Mouse (Mus musculus) heart, embryonic 13.5 days (tissue): ENCODE data around the gene Camkmt. TPM values are rescaled to one million over a fixed set of nuclear protein-coding genes. Genes with fewer than 3 reads are reported as not detected.
A peak's percentile ranks its signal among the peaks of the same experiment; 100 is the strongest.

Experiments
- ATAC-seq: fragments of 200-750 bp; cut with Nextera tagmentation; 2 replicates; pipeline ENCODE4 v1.8.0; 2017; ENCODE audit warnings: moderate TSS enrichment; ENCODE audit not compliant: insufficient number of reproducible peaks, low FRiP score, low TSS enrichment; ENCODE audit errors: extremely low read depth
- H3K27ac ChIP-seq: fragments of 300-500 bp; sonication (generic); replicated peaks from 2 replicates; pipeline ENCODE4 v1.5.1; 2015; ENCODE audit warnings: moderate library complexity, mild to moderate bottlenecking, inconsistent platforms
- H3K27me3 ChIP-seq: fragments of 300-500 bp; sonication (generic); replicated peaks from 2 replicates; pipeline ENCODE4 v1.6.1; 2015; ENCODE audit warnings: mild to moderate bottlenecking, inconsistent platforms
- H3K36me3 ChIP-seq: fragments of 300-500 bp; sonication (generic); 2 replicates; pipeline ENCODE4 v1.6.1; 2015; ENCODE audit warnings: mild to moderate bottlenecking, inconsistent platforms
- H3K4me1 ChIP-seq: fragments of 300-500 bp; sonication (generic); 2 replicates; pipeline ENCODE4 v1.6.1; 2015; ENCODE audit warnings: inconsistent platforms
- H3K4me2 ChIP-seq: fragments of 300-500 bp; sonication (generic); 2 replicates; pipeline ENCODE4 v1.6.1; 2015; ENCODE audit warnings: inconsistent platforms, mild to moderate bottlenecking, moderate library complexity
- H3K4me3 ChIP-seq: fragments of 300-500 bp; sonication (generic); 2 replicates; pipeline ENCODE4 v1.5.1; 2015; ENCODE audit warnings: moderate library complexity, mild to moderate bottlenecking, inconsistent platforms
- H3K9ac ChIP-seq: fragments of 300-500 bp; sonication (generic); 2 replicates; pipeline ENCODE4 v1.6.1; 2015; ENCODE audit warnings: inconsistent platforms, mild to moderate bottlenecking, moderate library complexity
- H3K9me3 ChIP-seq: fragments of 300-500 bp; sonication (generic); 2 replicates; pipeline ENCODE4 v1.6.1; 2016; ENCODE audit warnings: inconsistent platforms
- WGBS: fragments of 180-500 bp; shearing (Covaris S2); methylation state at CpG from one replicate; pipeline ENCODE4 v1.1.7; 2015; ENCODE audit warnings: mixed read lengths; 5-methylcytosine and 5-hydroxymethylcytosine counted together
- polyA plus RNA-seq: library from polyadenylated mRNA; unstranded; fragments of >200 nt; fragmentation: Nextera tagmentation; extraction: Ambion mirVana; gene quantifications from 2 replicates; pipeline ENCODE4 v1.2.1, GENCODE M21; 2015

The Camkmt gene
- polyA plus RNA-seq, 1 experiment from 2014 or later, result 6.5 TPM

DNA sequence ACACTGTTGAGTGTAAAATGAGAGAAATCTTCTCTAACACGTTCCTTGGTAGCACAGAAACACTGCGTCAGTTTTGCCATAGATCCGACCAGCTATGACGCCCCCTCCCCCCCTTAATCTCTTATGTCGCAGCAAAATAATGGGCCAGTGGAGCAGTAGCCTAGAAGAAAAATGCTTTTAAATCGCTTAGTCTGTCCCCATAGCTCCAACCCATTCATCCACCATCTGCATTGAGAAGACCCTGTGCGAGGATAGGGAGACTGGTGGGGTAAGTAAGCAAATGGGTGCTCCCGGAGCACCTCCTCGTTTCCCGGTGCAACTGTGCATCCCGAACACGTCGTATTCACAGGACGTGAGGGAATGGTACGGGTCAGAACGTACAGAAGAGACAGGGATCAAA is 731 bp upstream of the Camkmt start:
- Histone ChIP-seq H3K36me3 (no peaks in the 10 kb centered on the region), H3K9ac (peak overlapping the region; percentile 90), H3K27ac (peak overlapping the region; percentile 77), H3K27me3 (no peaks in the 10 kb centered on the region), H3K4me2 (peak overlapping the region; percentile 93), H3K4me1 (peaks cover 51% of the 10 kb centered on the region), H3K9me3 (no peaks in the 10 kb centered on the region), H3K4me3 (peak overlapping the region; percentile 98)
- WGBS, result under 1% methylated on average over 16 of the region's 16 CpGs
- ATAC-seq, result no peak

- Histone ChIP-seq H3K4me1 (peaks cover 34% of the 10 kb centered on the region), H3K9me3 (no peaks in the 10 kb centered on the region), H3K27ac (no peak overlapping the region), H3K4me2 (peak overlapping the region; percentile 93), H3K4me3 (peak overlapping the region; percentile 98), H3K27me3 (no peaks in the 10 kb centered on the region), H3K9ac (peak overlapping the region; percentile 87; the same call in 1 of the 2 replicates), H3K36me3 (no peaks in the 10 kb centered on the region)
- WGBS, result 84% methylated on average over 6 of the region's 6 CpGs
- ATAC-seq, result no peak
Measured at GRCm38 (mm10) chr17:85091762-85092161, 1.4 kb downstream of the Camkmt start.

DNA sequence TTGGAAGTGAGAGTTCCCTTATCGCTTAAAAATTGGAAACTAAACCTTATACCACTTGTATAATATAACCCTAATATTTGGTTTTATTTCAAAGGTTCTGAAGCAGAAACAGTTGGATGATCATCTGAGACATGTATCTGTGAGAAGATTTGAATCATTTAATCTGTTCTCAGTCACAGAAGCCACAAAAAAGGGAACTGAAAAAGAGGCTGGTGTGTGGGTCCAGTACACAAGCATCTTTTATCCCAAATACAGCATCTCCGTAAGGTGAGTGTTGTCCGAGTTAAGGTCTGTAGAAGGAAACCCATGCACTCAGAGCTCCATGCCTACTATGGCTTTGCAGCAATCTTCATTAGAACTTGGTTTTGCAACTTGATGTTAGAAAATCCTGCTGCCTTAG is 6.0 kb downstream of the Camkmt start:
- peaks cover 8% of the 10 kb centered on the region for H3K4me1 ChIP-seq
- no peak overlapping the region for H3K9ac ChIP-seq
- no peak for ATAC-seq
- no peak overlapping the region for H3K4me2 ChIP-seq
- no peak overlapping the region for H3K27ac ChIP-seq
- H3K4me3 ChIP-seq, result no peak overlapping the region
- WGBS, result 83% methylated on average over 3 of the region's 3 CpGs
- H3K27me3 ChIP-seq, result no peaks in the 10 kb centered on the region
- H3K9me3 ChIP-seq, result peaks cover 17% of the 10 kb centered on the region
- H3K36me3 ChIP-seq, result peaks cover 25% of the 10 kb centered on the region

- WGBS, result 86% methylated on average over 7 of the region's 7 CpGs
- no peak overlapping the region for H3K4me3 ChIP-seq
- H3K4me1 ChIP-seq, result no peaks in the 10 kb centered on the region
- ATAC-seq, result peak; percentile 37; the same call in 1 of the 2 replicates
- H3K9me3 ChIP-seq, result peaks cover 17% of the 10 kb centered on the region
- no peaks in the 10 kb centered on the region for H3K27me3 ChIP-seq
- no peak overlapping the region for H3K27ac ChIP-seq
- no peak overlapping the region for H3K4me2 ChIP-seq
- H3K36me3 ChIP-seq, result peaks cover 25% of the 10 kb centered on the region
- H3K9ac ChIP-seq, result no peak overlapping the region
Measured at GRCm38 (mm10) chr17:85098677-85099323, 8.4 kb downstream of the Camkmt start.

GRCm38 (mm10) chr17:85100232-85100631 is 9.9 kb downstream of the Camkmt start:
- WGBS, result 89% methylated on average over 3 of the region's 3 CpGs
- Histone ChIP-seq H3K9me3 (peaks cover 17% of the 10 kb centered on the region), H3K9ac (no peak overlapping the region), H3K4me1 (no peaks in the 10 kb centered on the region), H3K4me3 (no peak overlapping the region), H3K4me2 (no peak overlapping the region), H3K27me3 (no peaks in the 10 kb centered on the region), H3K27ac (no peak overlapping the region), H3K36me3 (peaks cover 25% of the 10 kb centered on the region)
- ATAC-seq, result no peak

DNA sequence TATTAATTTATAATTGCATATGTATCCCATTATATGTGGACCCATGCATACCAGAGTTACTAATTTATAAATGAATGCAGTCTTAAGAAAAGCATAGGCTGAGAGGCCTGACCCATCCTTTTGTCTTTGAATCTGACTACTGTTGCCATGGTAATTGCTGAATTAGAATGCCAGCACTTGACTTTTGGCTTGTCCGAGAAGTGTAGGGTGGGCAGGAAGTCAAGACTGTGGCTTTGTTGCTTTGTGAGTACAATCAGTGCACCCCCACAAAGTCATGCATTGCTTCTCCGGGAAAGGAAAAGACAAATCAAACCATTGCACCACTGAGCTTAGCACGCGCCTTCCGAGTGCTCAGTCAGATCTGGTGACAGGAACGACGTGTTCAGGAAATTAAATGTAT is 11.4 kb downstream of the Camkmt start:
- ATAC-seq, result no peak
- Histone ChIP-seq H3K4me3 (no peak overlapping the region), H3K27me3 (no peaks in the 10 kb centered on the region), H3K4me2 (no peak overlapping the region), H3K27ac (no peak overlapping the region), H3K36me3 (peaks cover 25% of the 10 kb centered on the region), H3K4me1 (no peaks in the 10 kb centered on the region), H3K9me3 (peaks cover 17% of the 10 kb centered on the region), H3K9ac (no peak overlapping the region)
- WGBS, result 85% methylated on average over 7 of the region's 7 CpGs

- peaks cover 12% of the 10 kb centered on the region for H3K36me3 ChIP-seq
- no peak for ATAC-seq
- peaks cover 9% of the 10 kb centered on the region for H3K9me3 ChIP-seq
- no peak overlapping the region for H3K4me3 ChIP-seq
- H3K4me1 ChIP-seq, result no peaks in the 10 kb centered on the region
- H3K27ac ChIP-seq, result no peak overlapping the region
- no peaks in the 10 kb centered on the region for H3K27me3 ChIP-seq
- no peak overlapping the region for H3K9ac ChIP-seq
- H3K4me2 ChIP-seq, result no peak overlapping the region
- 31% methylated on average over 2 of the region's 2 CpGs for WGBS
Measured at GRCm38 (mm10) chr17:85103310-85103709, 13.0 kb downstream of the Camkmt start.

DNA sequence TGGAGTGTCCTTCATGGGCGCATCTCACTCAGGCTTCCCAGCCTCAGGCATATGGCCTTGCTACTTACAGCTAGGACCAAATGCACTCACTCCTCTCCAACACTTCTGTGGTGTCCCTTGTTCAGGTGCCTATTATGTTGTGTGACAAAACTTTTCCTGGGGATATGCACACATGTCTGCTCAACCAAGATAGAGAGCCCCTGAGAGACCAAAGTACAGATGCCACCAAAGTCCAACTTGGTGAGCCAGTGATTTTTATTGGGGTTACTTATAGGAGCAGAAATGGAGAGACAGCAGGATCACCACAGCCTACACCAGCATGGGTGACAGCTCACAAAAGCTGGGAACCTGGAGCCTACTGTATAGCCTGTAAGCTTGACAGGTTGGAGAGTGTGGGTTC is 20.3 kb downstream of the Camkmt start:
- Histone ChIP-seq H3K4me3 (no peak overlapping the region), H3K9ac (no peak overlapping the region), H3K27ac (no peak overlapping the region), H3K9me3 (no peaks in the 10 kb centered on the region), H3K27me3 (no peaks in the 10 kb centered on the region), H3K36me3 (no peaks in the 10 kb centered on the region), H3K4me2 (no peak overlapping the region), H3K4me1 (no peaks in the 10 kb centered on the region)
- 82% methylated on average over 1 of the region's 1 CpGs for WGBS
- ATAC-seq, result no peak

- Histone ChIP-seq H3K36me3 (no peaks in the 10 kb centered on the region), H3K27me3 (no peaks in the 10 kb centered on the region), H3K4me2 (no peak overlapping the region), H3K4me3 (no peak overlapping the region), H3K9me3 (no peaks in the 10 kb centered on the region), H3K27ac (no peak overlapping the region), H3K4me1 (no peaks in the 10 kb centered on the region), H3K9ac (no peak overlapping the region)
- 76% methylated on average over 8 of the region's 8 CpGs for WGBS
- no peak for ATAC-seq
Measured at GRCm38 (mm10) chr17:85113441-85113840, 23.1 kb downstream of the Camkmt start.

- Histone ChIP-seq H3K4me3 (no peak overlapping the region), H3K4me2 (no peak overlapping the region), H3K9ac (no peak overlapping the region), H3K27ac (no peak overlapping the region), H3K27me3 (no peaks in the 10 kb centered on the region), H3K36me3 (no peaks in the 10 kb centered on the region), H3K9me3 (no peaks in the 10 kb centered on the region), H3K4me1 (peaks cover 18% of the 10 kb centered on the region)
- WGBS, result 28% methylated on average over 4 of the region's 4 CpGs
- ATAC-seq, result no peak
Measured at GRCm38 (mm10) chr17:85116643-85117042, 26.3 kb downstream of the Camkmt start.

DNA sequence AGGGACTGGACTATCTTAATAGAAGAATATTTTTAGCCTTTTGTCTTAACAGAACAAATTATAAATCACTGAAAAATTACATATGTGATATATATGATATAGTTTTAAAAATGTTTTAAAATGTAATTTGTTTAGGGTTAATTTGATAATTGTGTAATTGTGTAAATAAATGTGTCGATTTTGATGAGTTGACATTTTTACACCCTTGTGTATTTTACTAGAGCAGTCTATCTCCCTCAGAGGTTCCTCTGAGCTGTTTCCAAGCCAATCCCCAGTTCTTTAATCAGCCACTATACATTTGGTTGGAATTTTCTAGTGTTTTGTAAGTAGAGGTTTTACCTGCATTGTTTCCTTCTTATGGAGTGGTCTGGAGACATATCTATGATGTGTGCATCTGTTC is 48.0 kb downstream of the Camkmt start:
- ATAC-seq, result no peak

DNA sequence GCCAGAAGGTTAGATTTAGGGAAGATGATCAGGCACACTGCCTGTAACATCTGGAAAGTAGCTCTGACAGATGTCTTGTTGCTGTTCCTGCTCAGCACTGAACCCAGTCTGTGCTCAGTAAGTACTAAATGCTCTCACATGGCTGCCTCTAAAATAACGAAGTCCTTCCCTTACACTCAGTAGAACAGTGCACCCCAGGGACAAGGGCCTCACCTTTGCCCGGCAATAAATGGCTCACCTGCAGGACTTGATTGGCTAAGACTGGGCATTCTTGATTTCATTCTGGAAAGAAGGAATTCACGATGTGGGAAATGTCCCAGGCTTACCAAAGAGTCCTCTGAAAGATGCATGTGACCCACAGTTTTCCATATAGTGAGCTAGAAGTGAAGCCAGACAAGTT is 51.3 kb downstream of the Camkmt start:
- no peaks in the 10 kb centered on the region for H3K27me3 ChIP-seq
- no peaks in the 10 kb centered on the region for H3K9me3 ChIP-seq
- H3K4me2 ChIP-seq, result no peak overlapping the region
- no peak for ATAC-seq
- no peaks in the 10 kb centered on the region for H3K4me1 ChIP-seq
- 84% methylated on average over 3 of the region's 3 CpGs for WGBS
- no peak overlapping the region for H3K27ac ChIP-seq
- no peaks in the 10 kb centered on the region for H3K36me3 ChIP-seq
- H3K9ac ChIP-seq, result no peak overlapping the region
- no peak overlapping the region for H3K4me3 ChIP-seq

More for the DNA sequence above, 48.0 kb downstream of the Camkmt start:
- H3K27ac ChIP-seq, result no peak overlapping the region
- no peak overlapping the region for H3K4me3 ChIP-seq
- H3K9ac ChIP-seq, result no peak overlapping the region
- no peaks in the 10 kb centered on the region for H3K4me1 ChIP-seq
- H3K36me3 ChIP-seq, result no peaks in the 10 kb centered on the region
- H3K4me2 ChIP-seq, result no peak overlapping the region
- no peaks in the 10 kb centered on the region for H3K9me3 ChIP-seq
- 76% methylated on average over 1 of the region's 1 CpGs for WGBS
- H3K27me3 ChIP-seq, result no peaks in the 10 kb centered on the region
